Mouse (Mus musculus): ENCODE data around the gene Bola3. TPM values are rescaled to one million over a fixed set of nuclear protein-coding genes. Genes with fewer than 3 reads are reported as not detected.

Gene Bola3
- polyA plus RNA-seq (2012; rRNA removed) = 13.7 and 17.4 TPM in 2 replicates

GRCm38 (mm10) chr6:83348873-83349272 is at the start of gene Bola3:
Gene Bola3 (plus strand): TSS chr6:83349147.
- DNase-seq (ENCODE audit: low read depth, low spot score) = no peak
- WGBS = 35% methylated on average over 6 of the region's 6 CpGs

- DNase-seq (ENCODE audit: low read depth, low spot score) = no peak
- 31% methylated on average over 7 of the region's 7 CpGs for WGBS
These were observed 48.3 kb upstream of the Bola3 start for GRCm38 (mm10) chr6:83300447-83301229.

GRCm38 (mm10) chr6:83301294-83301693 is 47.7 kb upstream of the Bola3 start:
- no peak for DNase-seq (ENCODE audit: low read depth, low spot score)
- 70% methylated on average over 2 of the region's 2 CpGs for WGBS

GRCm38 (mm10) chr6:83302264-83302663 is 46.7 kb upstream of the Bola3 start:
- no peak for DNase-seq (ENCODE audit: low read depth, low spot score)
- WGBS = 77% methylated on average over 5 of the region's 5 CpGs

GRCm38 (mm10) chr6:83309017-83309416 is 39.9 kb upstream of the Bola3 start:
- 83% methylated on average over 7 of the region's 7 CpGs for WGBS
- DNase-seq (ENCODE audit: low read depth, low spot score) = no peak

- 85% methylated on average over 11 of the region's 11 CpGs for WGBS
- no peak for DNase-seq (ENCODE audit: low read depth, low spot score)
These were observed 37.7 kb upstream of the Bola3 start for GRCm38 (mm10) chr6:83311206-83311605.

GRCm38 (mm10) chr6:83312021-83312420 is 36.9 kb upstream of the Bola3 start:
- WGBS = 37% methylated on average over 7 of the region's 7 CpGs
- DNase-seq (ENCODE audit: low read depth, low spot score) = no peak

- WGBS = 88% methylated on average over 8 of the region's 8 CpGs
- DNase-seq (ENCODE audit: low read depth, low spot score) = no peak
These were observed 36.4 kb upstream of the Bola3 start for GRCm38 (mm10) chr6:83312514-83312913.

GRCm38 (mm10) chr6:83315293-83315692 is 33.7 kb upstream of the Bola3 start:
- no peak for DNase-seq (ENCODE audit: low read depth, low spot score)

- DNase-seq (ENCODE audit: low read depth, low spot score) = no peak
- WGBS = 5% methylated on average over 10 of the region's 10 CpGs
These were observed 32.9 kb upstream of the Bola3 start for GRCm38 (mm10) chr6:83316022-83316421.

GRCm38 (mm10) chr6:83317108-83317741 is 31.7 kb upstream of the Bola3 start:
- under 1% methylated on average over 52 of the region's 52 CpGs for WGBS
- peak; percentile 61 for DNase-seq (ENCODE audit: low read depth, low spot score)

GRCm38 (mm10) chr6:83321927-83322326 is 27.0 kb upstream of the Bola3 start:
- DNase-seq (ENCODE audit: low read depth, low spot score) = no peak
- 60% methylated on average over 1 of the region's 1 CpGs for WGBS

GRCm38 (mm10) chr6:83322794-83323193 is 26.2 kb upstream of the Bola3 start:
- no peak for DNase-seq (ENCODE audit: low read depth, low spot score)
- 65% methylated on average over 2 of the region's 2 CpGs for WGBS

- DNase-seq (ENCODE audit: low read depth, low spot score) = no peak
- WGBS = 86% methylated on average over 8 of the region's 8 CpGs
These were observed 25.1 kb upstream of the Bola3 start for GRCm38 (mm10) chr6:83323652-83324419.

GRCm38 (mm10) chr6:83325525-83326393 is 23.2 kb upstream of the Bola3 start, which contains the start of the genes Mthfd2 and Mob1a:
Gene Mthfd2 (minus strand): TSS chr6:83325908.
Gene Mob1a (plus strand): TSS chr6:83326016.
- DNase-seq (ENCODE audit: low read depth, low spot score) = peak; percentile 95
- 1% methylated on average over 65 of the region's 65 CpGs for WGBS

- 0% methylated on average over 6 of the region's 6 CpGs for WGBS
- no peak for DNase-seq (ENCODE audit: low read depth, low spot score)
These were observed 22.6 kb upstream of the Bola3 start for GRCm38 (mm10) chr6:83326394-83326736.

- no peak for DNase-seq (ENCODE audit: low read depth, low spot score)
- 31% methylated on average over 6 of the region's 6 CpGs for WGBS
These were observed 22.2 kb upstream of the Bola3 start for GRCm38 (mm10) chr6:83326761-83327160.

- DNase-seq (ENCODE audit: low read depth, low spot score) = no peak
- 88% methylated on average over 3 of the region's 3 CpGs for WGBS
These were observed 21.3 kb upstream of the Bola3 start for GRCm38 (mm10) chr6:83327591-83328190.

GRCm38 (mm10) chr6:83341387-83341786 is 7.6 kb upstream of the Bola3 start:
- WGBS = 71% methylated on average over 3 of the region's 3 CpGs
- no peak for DNase-seq (ENCODE audit: low read depth, low spot score)

Data from large intestine, adult 2 months (tissue).